Mouse (Mus musculus): ENCODE data around the gene Ttc7.

Gene Ttc7

DNA sequence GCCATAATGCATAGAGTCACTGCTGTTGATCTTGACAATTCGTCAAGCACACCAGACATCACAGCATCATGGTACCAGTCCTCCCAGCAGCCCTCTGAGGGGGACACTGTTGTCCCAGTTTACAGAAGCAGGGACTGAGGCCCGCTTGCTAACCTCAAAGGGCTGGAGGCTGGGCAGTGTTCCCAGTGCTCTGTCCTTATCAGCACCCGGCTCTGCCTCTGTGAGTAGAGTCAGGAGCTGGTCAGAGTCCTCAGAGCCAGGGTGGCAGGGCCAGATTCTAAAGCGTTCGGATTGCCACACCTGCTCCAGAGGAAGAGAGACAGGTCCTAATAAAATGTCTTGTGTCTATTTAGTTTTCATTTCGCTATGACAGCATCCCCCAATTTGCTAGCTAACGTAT, 55.0 kb downstream of the Ttc7 start:
- no peak for DNase-seq (ENCODE audit: low read depth)

DNA sequence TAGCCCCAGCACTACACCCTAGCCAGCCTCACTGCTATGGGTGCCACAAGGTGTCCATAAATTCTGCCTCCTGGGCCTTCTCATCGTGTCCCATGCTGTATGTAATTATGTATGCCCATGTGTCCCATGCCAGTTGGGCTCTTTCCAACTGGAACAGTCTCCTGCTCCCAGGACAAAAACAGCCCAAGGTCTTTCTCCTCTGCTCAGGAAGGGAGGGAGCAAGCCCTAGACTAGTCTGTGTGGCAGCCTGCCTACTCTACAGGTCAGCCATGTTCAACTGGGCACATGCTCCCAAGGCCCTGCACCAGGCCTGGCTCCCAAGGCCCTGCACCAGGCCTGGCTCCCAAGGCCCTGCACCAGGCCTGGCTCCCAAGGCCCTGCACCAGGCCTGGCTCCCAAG, 56.4 kb downstream of the Ttc7 start:
- no peak for DNase-seq (ENCODE audit: low read depth)

DNA sequence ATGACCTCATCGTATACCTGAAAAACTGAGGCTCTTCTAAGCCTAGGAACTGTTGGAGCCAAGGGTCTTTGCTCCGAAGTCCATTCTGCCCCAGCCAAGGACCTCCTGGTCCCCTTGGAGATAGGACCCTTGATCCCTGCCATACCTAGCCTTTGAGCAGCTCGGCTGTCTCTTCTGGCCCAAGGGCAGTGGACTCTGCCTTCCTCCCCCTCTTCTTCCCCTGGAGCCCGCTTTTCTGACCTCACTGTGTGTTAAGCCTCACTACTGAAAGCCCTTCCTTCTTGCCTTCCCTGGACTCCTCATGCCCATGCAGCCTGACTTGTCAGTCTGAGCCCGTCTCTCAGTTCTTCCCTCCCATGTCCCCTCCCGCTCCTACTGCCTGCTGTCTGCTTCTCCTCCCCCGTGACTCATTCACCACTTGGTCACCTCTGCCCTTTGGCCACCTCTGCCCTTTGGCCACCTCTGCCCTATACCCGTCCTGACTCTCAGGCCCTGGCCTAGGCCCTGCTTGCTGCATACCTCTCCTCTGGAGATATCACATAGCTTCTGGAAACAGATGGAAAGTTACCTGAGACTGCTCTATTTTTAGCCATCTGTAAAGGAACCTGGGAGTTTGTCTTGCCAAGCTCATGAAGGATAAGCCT, 60.5 kb downstream of the Ttc7 start:
- DNase-seq (ENCODE audit: low read depth), result no peak

DNA sequence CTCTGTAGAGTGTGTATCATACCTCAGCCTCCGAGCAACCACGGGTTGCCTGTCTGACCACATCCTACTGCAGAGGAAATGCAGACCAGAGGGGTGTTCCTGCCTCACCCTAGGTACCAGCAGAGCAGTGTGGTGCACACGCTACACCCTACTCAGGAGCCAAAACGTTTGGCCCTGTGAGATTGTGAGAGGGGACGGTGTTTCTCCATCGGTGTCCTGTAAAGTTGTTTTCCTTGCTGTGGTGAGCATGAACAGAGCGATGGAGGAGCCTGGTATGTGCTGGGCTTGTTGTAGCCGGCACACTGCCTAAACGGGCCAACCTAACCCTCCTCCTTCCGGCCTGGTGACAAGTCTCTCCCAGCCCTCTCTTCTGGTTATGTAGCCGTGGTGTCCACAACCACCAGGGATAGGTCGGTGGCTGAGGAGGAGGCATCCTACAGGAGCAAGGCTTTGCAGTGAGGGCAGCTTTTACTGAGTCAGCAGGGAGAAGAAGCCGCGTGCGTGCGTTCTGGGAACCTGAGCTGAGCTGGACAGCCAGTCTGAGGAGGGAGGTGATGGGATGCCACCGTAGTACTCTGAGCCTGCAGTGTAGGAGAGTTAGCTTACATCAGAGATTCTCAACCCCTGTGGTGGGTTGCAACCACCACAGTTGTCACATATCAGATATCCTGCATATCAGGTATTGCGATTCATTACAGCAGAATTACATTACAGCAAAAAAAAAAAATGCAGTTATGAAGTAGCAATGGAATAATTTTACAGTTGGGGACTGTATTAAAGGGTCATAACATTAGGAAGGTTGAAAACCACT, 62.0 kb downstream of the Ttc7 start:
- peak; percentile 82 for DNase-seq (ENCODE audit: low read depth)

DNA sequence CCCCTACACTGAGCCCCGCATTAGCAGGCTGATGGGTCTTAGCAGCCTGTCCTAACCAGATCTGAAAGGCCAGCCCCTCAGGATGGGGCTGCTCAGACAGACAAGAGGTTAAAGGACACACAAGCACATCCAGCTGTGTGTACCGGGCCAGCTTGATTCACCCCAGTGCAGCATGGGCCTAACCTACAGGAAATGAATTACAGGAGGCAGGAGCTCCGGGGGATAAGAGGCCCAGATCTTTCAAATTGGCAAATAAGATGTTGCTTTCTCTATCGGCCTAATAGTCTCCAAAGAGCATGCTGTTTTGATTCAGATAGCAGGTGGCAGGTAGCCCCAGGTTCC, 62.5 kb downstream of the Ttc7 start:
- peak; percentile 40 for DNase-seq (ENCODE audit: low read depth)

DNA sequence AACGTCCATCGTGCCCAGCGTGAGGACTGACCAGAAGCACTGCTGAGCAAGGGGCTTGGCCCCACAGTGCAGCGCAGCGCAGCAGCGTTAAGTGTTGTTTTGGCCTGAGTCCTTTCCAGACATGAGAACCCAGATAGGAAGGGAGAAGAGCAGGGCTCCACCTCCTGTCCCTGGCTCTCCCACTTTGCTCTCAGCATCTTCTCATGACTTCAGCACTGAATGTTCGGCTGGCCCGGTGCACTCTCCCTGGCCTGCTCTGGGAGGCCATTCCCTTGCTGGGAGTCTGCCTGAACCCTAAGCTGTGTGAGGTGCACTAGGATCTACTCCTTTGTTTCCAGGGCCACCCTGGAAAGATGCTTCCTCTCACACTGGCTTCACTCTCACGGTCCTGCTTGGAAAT, 65.7 kb downstream of the Ttc7 start:
- DNase-seq (ENCODE audit: low read depth), result no peak

DNA sequence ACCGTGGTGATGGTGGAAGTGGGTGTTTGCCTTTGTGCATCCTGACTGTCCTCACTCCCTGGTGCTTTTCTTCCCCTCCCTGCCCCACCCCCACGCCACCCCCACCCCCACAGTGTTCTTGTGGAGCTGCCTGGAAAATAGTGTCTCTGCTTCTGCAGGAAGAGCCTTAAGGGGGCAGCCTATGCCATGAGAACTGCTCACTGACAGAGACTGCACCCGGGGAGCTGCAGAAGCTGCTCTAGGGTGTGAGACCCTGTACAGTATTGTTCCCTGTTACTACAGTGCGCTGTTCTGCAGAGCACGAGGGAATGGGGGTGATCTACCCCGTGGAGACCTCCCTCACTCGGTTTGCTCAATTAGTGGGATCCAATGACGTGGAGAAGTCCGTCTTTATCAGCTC, 66.4 kb downstream of the Ttc7 start:
- DNase-seq (ENCODE audit: low read depth), result no peak

DNA sequence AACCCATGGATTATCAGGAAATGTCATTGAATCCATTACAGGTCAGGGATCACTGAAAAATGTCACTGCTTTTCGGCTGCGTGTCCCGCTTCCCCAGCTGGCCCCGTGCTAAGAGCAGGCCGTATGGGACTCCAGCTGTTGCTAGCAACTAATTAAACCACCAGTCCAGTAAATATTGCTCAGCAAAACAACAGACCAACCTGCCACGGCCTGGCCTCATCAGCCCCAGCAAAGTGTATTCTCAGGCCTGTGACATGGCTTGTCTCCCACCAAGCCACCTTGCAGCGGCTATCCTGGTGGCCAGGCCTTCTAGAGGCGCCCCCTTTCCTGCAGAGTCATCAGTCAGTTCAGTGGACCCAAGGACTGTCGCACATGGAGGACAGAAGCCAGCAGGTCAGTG, 66.9 kb downstream of the Ttc7 start:
- no peak for DNase-seq (ENCODE audit: low read depth)

DNA sequence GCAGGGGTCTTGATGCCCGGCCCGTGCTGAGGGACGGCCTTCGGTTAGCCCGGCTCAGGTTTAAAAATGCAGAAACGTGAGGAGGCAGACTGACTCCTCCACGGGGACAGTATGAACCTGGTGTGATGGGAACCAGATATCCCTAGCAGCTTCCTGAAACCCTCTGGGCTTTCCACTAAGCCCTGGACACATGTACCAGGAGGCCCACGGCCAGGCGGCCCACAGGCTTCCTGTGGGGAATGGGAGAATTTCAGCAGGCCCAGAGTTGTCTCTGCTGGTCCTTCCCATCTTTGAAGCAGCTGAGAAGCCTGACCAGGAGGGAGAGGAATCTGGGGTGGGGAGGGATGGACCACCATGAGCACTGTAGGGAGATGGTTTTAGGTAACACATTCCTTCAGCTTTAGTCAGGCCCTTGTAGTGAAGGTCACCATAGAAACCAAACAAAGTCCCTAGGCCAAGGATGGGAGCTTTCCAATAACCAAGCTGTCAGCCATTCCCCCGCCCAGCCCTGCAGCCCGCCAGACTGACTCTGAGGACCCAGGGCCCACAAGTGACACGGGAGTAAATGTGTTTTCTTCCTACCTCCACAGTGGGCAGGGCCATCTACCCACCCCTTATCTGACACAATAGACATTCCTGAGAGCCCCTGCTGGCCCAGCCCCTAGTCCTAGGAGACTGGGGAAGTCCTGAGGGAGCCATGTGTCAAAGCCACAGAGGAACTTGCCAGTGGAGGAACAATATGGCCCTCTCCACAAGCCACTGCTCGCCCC, 68.0 kb downstream of the Ttc7 start:
- DNase-seq (ENCODE audit: low read depth), result no peak

DNA sequence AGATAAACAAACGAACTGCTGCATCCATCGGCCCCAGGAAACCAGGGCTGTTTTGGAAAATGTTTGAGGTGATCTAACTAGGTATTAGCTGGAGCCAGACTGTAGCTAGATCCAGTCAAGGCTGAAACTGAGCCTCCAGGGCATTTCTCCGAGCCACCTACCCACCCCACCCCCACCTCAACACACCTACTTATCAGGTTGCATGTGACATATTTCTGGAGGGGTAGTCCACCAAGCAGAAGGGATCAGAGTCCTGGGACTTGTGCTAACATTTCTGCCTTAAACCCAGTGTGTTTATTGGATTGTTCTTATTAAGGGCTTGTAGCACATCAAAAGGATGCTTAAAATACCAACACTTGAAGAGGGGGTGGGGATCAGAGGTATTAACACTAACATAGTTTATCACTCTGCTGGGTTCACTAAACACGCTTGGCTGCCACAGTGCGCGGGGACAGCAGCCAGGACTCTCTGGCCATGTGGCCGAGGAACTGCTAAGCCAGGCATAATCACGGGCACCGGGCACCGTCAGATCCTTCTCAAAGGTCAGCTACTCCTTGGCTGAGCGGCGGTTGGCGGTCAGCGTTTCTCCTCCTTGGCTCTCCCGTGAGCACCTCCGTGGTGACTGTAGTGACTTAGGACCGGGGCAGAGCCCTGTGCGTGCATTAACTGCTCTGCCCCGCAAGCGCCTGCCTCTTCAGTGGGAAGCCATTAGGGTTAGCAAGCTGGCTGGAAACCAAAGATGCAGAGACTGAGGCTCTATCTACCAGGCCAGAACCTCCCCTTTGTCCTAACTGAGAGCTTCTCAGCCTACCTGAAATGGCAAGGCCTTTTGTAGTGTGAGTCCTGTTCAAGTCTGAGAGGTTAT, 68.8 kb downstream of the Ttc7 start:
- DNase-seq (ENCODE audit: low read depth), result no peak

DNA sequence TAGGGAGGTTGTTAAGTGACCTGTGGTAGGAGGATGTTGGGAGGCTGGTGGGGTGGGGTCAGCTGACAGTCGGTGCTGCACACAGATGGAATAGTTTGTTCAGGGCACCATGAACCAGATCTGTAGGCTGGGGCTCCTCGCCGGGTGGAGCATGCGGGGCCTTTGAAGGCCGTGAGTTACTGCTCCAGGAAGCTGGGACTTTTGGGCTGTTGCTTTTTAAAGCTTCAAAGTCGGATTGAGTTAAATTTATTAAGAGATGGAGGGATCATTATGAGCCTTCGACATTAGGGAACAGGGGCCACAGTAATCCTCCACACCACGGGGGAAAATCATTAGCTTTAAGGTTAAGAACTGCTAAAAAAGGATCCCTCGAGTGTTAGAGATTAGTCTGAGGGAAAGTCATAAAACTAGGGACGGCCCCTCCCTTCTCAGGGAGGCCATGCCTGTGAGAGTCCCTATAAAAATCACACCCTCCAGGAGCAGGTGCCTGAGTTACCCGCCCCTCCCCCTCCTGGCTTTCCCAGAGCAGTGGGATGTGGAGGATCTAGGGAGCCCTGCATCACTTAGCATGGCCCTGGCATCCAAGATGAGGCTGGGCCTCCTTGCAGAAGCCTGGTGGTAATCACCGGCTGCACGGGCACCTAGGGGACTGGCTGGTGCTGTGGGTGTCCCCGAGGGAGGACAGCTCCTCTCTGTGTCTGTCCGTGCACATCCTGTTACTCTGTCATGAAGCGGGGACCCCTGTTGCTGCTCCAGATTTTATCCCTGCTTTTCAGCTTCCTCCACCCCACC, 69.6 kb downstream of the Ttc7 start:
- DNase-seq (ENCODE audit: low read depth), result no peak

DNA sequence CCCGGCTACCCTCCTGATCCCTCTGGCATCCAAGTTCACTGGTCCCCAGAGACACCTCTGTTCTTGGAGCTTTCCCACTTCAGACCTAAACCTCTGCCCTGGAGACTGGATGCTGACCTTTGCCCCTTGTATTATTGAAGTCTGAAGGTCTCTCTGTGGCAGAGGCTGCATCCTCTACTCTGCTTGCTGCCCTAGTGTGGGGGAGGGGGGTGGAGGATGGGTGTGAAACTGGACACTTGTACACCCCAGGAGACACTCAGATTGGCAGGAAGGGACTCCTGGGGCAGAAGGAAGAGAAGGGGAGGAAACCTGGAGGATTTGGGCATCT, 70.2 kb downstream of the Ttc7 start:
- no peak for DNase-seq (ENCODE audit: low read depth)

DNA sequence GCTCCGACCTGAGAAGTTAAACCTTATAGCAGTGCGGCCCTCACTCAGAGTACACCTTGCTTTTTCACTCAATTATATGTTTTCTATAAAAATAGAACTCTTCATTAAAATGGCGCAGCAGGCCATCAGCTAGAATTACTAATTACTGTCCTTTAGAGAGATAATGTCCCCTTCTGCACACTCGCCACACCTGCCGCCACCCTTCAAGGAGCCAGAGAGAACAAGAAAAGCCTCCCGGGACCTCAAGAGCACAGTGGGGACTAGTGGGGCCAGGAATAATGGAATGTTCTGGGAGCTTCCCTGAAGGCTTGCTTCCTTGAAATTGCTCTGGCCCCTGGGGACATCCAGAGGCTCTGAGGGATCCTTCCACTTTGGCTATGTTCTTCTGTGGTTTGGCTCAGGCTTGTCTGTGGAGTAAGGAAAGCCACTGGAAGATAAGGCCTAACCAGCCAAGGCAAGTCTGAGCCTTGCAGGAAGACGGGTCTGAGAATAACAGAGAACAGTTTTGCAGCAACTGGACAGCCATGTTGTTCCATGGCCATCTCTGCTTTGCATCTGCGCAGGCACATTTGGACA, 71.1 kb downstream of the Ttc7 start:
- no peak for DNase-seq (ENCODE audit: low read depth)

DNA sequence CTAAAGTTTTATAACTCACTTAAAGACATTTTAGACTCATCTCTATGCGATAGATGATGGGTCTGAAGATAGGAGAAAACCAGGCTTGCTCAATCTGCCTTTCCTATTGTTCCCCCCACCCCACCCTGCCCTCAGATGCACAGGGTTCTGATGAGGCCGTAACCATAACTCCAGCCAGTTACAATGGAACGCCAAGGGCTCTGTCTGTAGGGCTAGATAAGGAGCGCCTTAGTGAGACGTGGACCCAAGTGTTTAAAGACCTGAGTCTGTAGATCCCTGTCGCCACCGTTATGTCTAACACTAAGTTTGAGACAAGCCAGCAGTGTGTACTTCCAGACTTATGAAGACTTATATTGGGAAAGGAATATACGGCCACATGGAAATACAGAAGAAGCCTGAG, 72.8 kb downstream of the Ttc7 start:
- DNase-seq (ENCODE audit: low read depth), result no peak

DNA sequence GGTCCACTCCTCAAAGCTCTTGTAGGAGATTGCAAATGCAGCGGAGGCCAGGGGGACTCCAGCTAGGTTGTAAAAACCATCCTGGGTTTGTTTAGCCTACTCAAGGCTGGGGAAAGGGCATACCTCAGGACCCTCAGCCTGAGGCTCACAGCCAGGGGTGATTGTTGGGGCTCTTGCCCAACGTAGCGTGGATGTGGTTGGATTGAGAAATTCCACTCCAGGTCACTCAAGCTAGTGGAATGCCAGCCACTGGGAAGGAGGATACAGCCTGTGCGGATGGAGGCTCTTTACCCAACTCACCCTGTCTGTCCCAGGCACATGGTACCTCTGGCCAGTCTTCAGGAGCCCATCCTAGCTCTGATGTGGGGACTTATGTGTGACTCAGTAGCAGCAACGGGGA, 73.6 kb downstream of the Ttc7 start:
- no peak for DNase-seq (ENCODE audit: low read depth)

DNA sequence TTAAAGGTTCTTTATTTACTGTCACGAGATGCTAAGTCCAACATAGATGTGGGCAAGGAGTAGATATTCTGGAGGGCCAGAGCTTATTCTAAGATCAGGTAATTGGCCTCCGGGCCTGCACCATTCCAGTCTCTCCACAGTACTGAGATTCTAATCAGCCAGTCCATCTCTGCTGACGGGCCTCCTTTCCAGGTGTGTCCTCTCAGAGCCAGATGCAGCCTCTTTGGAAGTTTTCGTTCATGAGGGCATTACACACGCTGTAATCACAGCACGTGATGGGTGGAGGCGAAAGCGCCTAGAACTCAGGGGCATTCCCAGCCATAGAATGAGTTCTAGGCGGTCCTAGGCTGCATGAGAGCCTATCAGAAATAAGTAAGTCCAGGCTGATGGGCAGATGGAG, 74.8 kb downstream of the Ttc7 start:
- DNase-seq (ENCODE audit: low read depth), result no peak

DNA sequence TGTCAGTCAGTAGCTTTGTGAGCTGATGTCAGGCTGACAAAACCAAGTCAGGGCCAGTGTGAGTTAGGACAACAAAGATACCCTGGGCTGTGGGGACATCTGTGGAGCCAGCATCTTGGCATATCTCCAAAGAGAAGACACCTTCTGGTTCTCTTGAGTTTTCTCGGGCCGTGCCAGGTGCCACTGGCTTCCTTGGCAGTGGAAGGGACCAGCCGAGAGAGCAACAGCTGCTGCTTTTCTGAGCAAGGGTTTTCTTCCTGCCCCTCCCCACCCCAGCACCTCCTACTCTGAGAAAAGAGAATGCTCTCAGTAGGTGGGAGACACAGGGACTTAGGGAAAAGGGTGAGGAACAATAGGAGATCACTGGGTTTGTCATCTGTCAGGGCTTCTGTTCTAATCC, 78.4 kb downstream of the Ttc7 start:
- no peak for DNase-seq (ENCODE audit: low read depth)

DNA sequence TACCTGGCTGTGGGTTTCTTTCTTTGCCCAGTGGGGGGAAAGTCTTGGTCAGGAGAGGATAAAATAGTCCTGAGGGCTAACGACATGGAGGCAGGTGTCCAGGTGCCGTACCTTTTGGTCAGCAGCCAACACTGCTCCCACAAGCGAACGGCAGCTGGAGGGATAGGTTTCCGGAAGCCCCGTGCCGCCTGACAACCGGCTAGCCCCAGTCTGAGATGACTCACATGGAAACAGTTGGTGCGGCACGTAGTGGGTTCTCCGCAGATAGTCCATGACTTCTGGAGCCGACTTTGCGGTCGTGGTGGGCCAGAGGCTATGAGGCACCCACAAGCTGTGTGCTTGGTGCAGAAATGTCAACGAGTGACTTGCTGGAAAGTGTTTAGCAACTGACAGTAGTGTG, 81.4 kb downstream of the Ttc7 start:
- DNase-seq (ENCODE audit: low read depth), result no peak

DNA sequence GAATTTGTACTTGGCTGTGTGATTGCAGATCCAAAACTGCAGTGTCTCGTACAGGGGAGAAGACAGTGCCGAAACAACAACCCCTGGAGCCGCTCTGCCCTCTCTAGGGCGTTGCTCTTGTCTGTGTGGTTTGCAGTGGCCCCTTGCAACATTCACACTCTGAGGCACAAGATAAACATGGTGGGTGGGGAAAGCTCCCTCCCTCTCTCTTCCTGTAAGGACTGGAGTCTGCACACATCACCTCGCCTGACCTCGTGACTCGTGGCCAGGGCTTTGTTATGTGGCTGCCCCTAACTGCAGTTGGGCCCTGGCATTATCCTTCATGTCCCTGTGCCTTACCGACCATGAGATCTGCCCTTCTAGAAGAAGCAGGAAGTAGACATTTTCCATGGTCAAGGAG, 82.6 kb downstream of the Ttc7 start:
- DNase-seq (ENCODE audit: low read depth), result peak; percentile 53

DNA sequence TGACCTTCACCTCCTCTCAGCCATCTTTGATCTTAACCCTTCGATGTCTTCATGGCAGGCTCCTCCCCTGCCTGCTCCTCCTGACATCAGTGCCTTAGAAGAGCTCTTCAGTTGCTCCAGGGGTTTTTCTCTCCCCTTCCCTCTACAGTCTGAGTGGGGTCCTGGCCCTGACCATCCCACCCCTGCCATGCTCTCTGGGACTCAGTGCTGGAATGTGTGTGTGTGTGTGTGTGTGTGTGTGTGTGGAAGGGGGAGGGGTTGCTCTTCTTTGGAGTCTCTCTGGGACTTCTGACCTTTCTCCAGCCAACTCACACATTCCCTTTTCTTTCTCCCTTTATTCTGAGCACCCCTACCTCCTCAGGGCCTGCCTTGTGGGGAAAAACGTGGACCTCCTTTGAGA, 83.8 kb downstream of the Ttc7 start:
- DNase-seq (ENCODE audit: low read depth), result no peak

DNA sequence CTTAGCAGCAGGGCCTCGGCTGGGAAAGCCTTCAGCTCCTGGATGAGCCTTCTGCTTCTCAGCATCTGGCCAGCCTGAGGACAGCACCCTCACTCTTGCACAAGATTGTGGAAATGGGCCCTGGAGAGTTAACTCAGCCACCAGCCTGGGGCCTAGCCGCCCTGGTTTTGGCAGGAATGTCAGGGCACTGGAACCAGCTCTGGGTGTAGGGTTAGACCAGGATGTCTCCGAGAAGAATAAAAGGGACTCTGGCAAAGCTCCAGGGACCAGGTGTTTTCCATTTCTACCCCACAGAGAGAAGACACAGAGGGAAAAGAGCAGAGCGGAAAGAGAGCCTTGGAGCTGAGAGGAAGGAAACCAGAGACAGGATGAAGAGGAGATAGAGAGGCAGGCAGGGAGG, 84.5 kb downstream of the Ttc7 start:
- no peak for DNase-seq (ENCODE audit: low read depth)

Data from induced T-regulatory cell, adult 2 months (primary cell).